Mouse (Mus musculus) thymus, adult 2 months (tissue): ENCODE measurements around the gene Ankk1. TPM values are rescaled to one million over a fixed set of nuclear protein-coding genes. Genes with fewer than 3 reads are reported as not detected.

Experiments
- DNase-seq: peaks from one replicate; pipeline ENCODE4 v3.0.0; 2021
- H3K27ac ChIP-seq: fragments of 200-500 bp; 2 replicates; pipeline ENCODE4 v1.5.1; 2012; ENCODE audit warnings: low read length, control low read depth; ENCODE audit not compliant: control insufficient read depth, insufficient read depth
- H3K27me3 ChIP-seq: fragments of 200-500 bp; 2 replicates; pipeline ENCODE4 v1.6.1; 2012; ENCODE audit warnings: mild to moderate bottlenecking, low read length, moderate library complexity, mixed read lengths; ENCODE audit not compliant: control insufficient read depth, insufficient read depth
- H3K36me3 ChIP-seq: fragments of 200-500 bp; 2 replicates; pipeline ENCODE4 v1.6.1; 2012; ENCODE audit warnings: mild to moderate bottlenecking, low read length, moderate library complexity; ENCODE audit not compliant: control insufficient read depth, insufficient read depth
- H3K4me1 ChIP-seq: fragments of 200-500 bp; replicated peaks from 2 replicates; pipeline ENCODE4 v1.6.1; 2012; ENCODE audit warnings: low read length; ENCODE audit not compliant: control insufficient read depth, insufficient read depth
- H3K4me3 ChIP-seq: fragments of 200-500 bp; 2 replicates; pipeline ENCODE4 v1.5.1; 2012; ENCODE audit warnings: mild to moderate bottlenecking, low read length, control low read depth, moderate library complexity; ENCODE audit not compliant: control insufficient read depth, insufficient read depth
- CTCF ChIP-seq: fragments of 200-500 bp; IDR thresholded peaks from 2 replicates; pipeline ENCODE4 v1.5.1; 2012; ENCODE audit warnings: mild to moderate bottlenecking, control low read depth, low read length, moderate library complexity, borderline replicate concordance; ENCODE audit not compliant: control insufficient read depth, poor library complexity, insufficient read depth; ENCODE audit errors: extremely low read depth
- POLR2A ChIP-seq: fragments of 200-500 bp; IDR thresholded peaks from 2 replicates; pipeline ENCODE4 v1.6.1; 2012; ENCODE audit warnings: mild to moderate bottlenecking, low read length, control low read depth, moderate library complexity; ENCODE audit not compliant: control insufficient read depth, poor library complexity, insufficient read depth; ENCODE audit errors: extremely low read depth
- WGBS: fragments of 180-500 bp; shearing (Covaris S2); methylation state at CpG from one replicate; pipeline ENCODE4 v1.1.7; 2018; 5-methylcytosine and 5-hydroxymethylcytosine counted together
- polyA plus RNA-seq: library from polyadenylated mRNA; depleted of rRNA; stranded (reverse); fragments of >200 nt; gene quantifications from 2 replicates; pipeline ENCODE4 v1.2.3, GENCODE M21; 2012

The Ankk1 gene
- polyA plus RNA-seq, 1 experiment: 0.16 TPM

GRCm38 (mm10) chr9:49442621-49443020, 15.8 kb upstream of the Ankk1 start:
- Histone ChIP-seq H3K36me3 (no peaks in the 10 kb centered on the region), H3K4me3 (no peak overlapping the region), H3K27me3 (no peaks in the 10 kb centered on the region), H3K27ac (no peak overlapping the region), H3K4me1 (no peaks in the 10 kb centered on the region)
- TF ChIP-seq POLR2A (no peak), CTCF (no peak)
- DNase-seq: no peak
- WGBS: 87% methylated on average over 3 of the region's 3 CpGs

GRCm38 (mm10) chr9:49427478-49427877, 657 bp upstream of the Ankk1 start:
- TF ChIP-seq CTCF (no peak), POLR2A (no peak)
- no peaks in the 10 kb centered on the region for H3K36me3 ChIP-seq
- no peak for DNase-seq
- H3K4me1 ChIP-seq: no peaks in the 10 kb centered on the region
- no peaks in the 10 kb centered on the region for H3K27me3 ChIP-seq
- WGBS: 47% methylated on average over 5 of the region's 5 CpGs
- no peak overlapping the region for H3K4me3 ChIP-seq
- no peak overlapping the region for H3K27ac ChIP-seq

GRCm38 (mm10) chr9:49425585-49425984, 1.2 kb downstream of the Ankk1 start:
- no peak for DNase-seq
- Histone ChIP-seq H3K36me3 (no peaks in the 10 kb centered on the region), H3K27ac (no peak overlapping the region), H3K4me1 (no peaks in the 10 kb centered on the region), H3K4me3 (no peak overlapping the region), H3K27me3 (no peaks in the 10 kb centered on the region)
- WGBS: 76% methylated on average over 1 of the region's 1 CpGs
- TF ChIP-seq CTCF: no peak
- TF ChIP-seq POLR2A: no peak

- no peak overlapping the region for H3K27ac ChIP-seq
- no peaks in the 10 kb centered on the region for H3K27me3 ChIP-seq
- no peak for DNase-seq
- TF ChIP-seq POLR2A (no peak), CTCF (no peak)
- no peaks in the 10 kb centered on the region for H3K4me1 ChIP-seq
- no peaks in the 10 kb centered on the region for H3K36me3 ChIP-seq
- 93% methylated on average over 5 of the region's 5 CpGs for WGBS
- no peak overlapping the region for H3K4me3 ChIP-seq
Observed at GRCm38 (mm10) chr9:49423866-49424265, 3.0 kb downstream of the Ankk1 start.

- 86% methylated on average over 5 of the region's 5 CpGs for WGBS
- Histone ChIP-seq H3K4me1 (no peaks in the 10 kb centered on the region), H3K27me3 (no peaks in the 10 kb centered on the region), H3K36me3 (no peaks in the 10 kb centered on the region), H3K4me3 (no peak overlapping the region), H3K27ac (no peak overlapping the region)
- TF ChIP-seq CTCF: no peak
- TF ChIP-seq POLR2A: no peak
- DNase-seq: no peak
Observed at GRCm38 (mm10) chr9:49410621-49411020, 16.2 kb downstream of the Ankk1 start.

GRCm38 (mm10) chr9:49407028-49407427, 19.8 kb downstream of the Ankk1 start:
- Histone ChIP-seq H3K27ac (no peak overlapping the region), H3K27me3 (no peaks in the 10 kb centered on the region), H3K36me3 (no peaks in the 10 kb centered on the region), H3K4me1 (no peaks in the 10 kb centered on the region), H3K4me3 (no peak overlapping the region)
- DNase-seq: no peak
- WGBS: 96% methylated on average over 5 of the region's 5 CpGs
- TF ChIP-seq POLR2A: no peak
- TF ChIP-seq CTCF: no peak

- Histone ChIP-seq H3K36me3 (no peaks in the 10 kb centered on the region), H3K27me3 (no peaks in the 10 kb centered on the region), H3K27ac (no peak overlapping the region), H3K4me3 (no peak overlapping the region), H3K4me1 (no peaks in the 10 kb centered on the region)
- DNase-seq: no peak
- 76% methylated on average over 2 of the region's 2 CpGs for WGBS
- TF ChIP-seq POLR2A (no peak), CTCF (no peak)
Observed at GRCm38 (mm10) chr9:49403711-49404110, 23.1 kb downstream of the Ankk1 start.
